Mouse (Mus musculus): ENCODE results near the gene Banp. TPM values are rescaled to one million over a fixed set of nuclear protein-coding genes. Genes with fewer than 3 reads are reported as not detected.

Gene Banp
- polyA plus RNA-seq, 1 experiment = 153 TPM

GRCm38 (mm10) chr8:121952122-121952521 lies 2.6 kb downstream of the Banp start:
- 0 out of 2 replicates have a peak, but pooled peaks cover 5% of the 10 kb centered on the region for H3K36me3 ChIP-seq (ENCODE audit: control insufficient read depth, insufficient read depth, low read length)
- H3K4me1 ChIP-seq (replicated peaks; ENCODE audit: control insufficient read depth, insufficient read depth, low read length) = peaks cover 29% of the 10 kb centered on the region
- no peak for DNase-seq
- H3K27me3 ChIP-seq (ENCODE audit: control insufficient read depth, insufficient read depth, low read length) = no peaks in the 10 kb centered on the region
- TF ChIP-seq CTCF (IDR thresholded peaks at IDR 0.05; ENCODE audit: borderline replicate concordance, control insufficient read depth, extremely low read depth, insufficient read depth, low read length, poor library complexity) = no peak
- TF ChIP-seq POLR2A (IDR thresholded peaks at IDR 0.05; ENCODE audit: control insufficient read depth, extremely low read depth, insufficient read depth, low read length, poor library complexity) = no peak
- no peak overlapping the region for H3K27ac ChIP-seq (ENCODE audit: control insufficient read depth, insufficient read depth, low read length)
- H3K4me3 ChIP-seq (ENCODE audit: control insufficient read depth, insufficient read depth, low read length) = no peak overlapping the region

- no peak overlapping the region for H3K4me3 ChIP-seq (ENCODE audit: control insufficient read depth, insufficient read depth, low read length)
Measured at GRCm38 (mm10) chr8:121952800-121953199, 3.2 kb downstream of the Banp start.

GRCm38 (mm10) chr8:121953821-121954545 lies 4.4 kb downstream of the Banp start:
- no peak overlapping the region for H3K4me3 ChIP-seq (ENCODE audit: control insufficient read depth, insufficient read depth, low read length)
- no peak for TF ChIP-seq CTCF (IDR thresholded peaks at IDR 0.05; ENCODE audit: borderline replicate concordance, control insufficient read depth, extremely low read depth, insufficient read depth, low read length, poor library complexity)
- TF ChIP-seq POLR2A (IDR thresholded peaks at IDR 0.05; ENCODE audit: control insufficient read depth, extremely low read depth, insufficient read depth, low read length, poor library complexity) = no peak
- 0 out of 2 replicates have a peak, but pooled peaks cover 5% of the 10 kb centered on the region for H3K36me3 ChIP-seq (ENCODE audit: control insufficient read depth, insufficient read depth, low read length)
- no peak overlapping the region for H3K27ac ChIP-seq (ENCODE audit: control insufficient read depth, insufficient read depth, low read length)
- no peaks in the 10 kb centered on the region for H3K27me3 ChIP-seq (ENCODE audit: control insufficient read depth, insufficient read depth, low read length)
- 55% methylated on average over 3 of the region's 3 CpGs for WGBS
- no peak for DNase-seq
- peaks cover 14% of the 10 kb centered on the region for H3K4me1 ChIP-seq (replicated peaks; ENCODE audit: control insufficient read depth, insufficient read depth, low read length)

More at GRCm38 (mm10) chr8:121952800-121953199, 3.2 kb downstream of the Banp start:
- TF ChIP-seq POLR2A (IDR thresholded peaks at IDR 0.05; ENCODE audit: control insufficient read depth, extremely low read depth, insufficient read depth, low read length, poor library complexity) (no peak), CTCF (IDR thresholded peaks at IDR 0.05; ENCODE audit: borderline replicate concordance, control insufficient read depth, extremely low read depth, insufficient read depth, low read length, poor library complexity) (no peak)
- no peak overlapping the region for H3K27ac ChIP-seq (ENCODE audit: control insufficient read depth, insufficient read depth, low read length)
- DNase-seq = no peak
- peaks cover 24% of the 10 kb centered on the region for H3K4me1 ChIP-seq (replicated peaks; ENCODE audit: control insufficient read depth, insufficient read depth, low read length)
- no peaks in the 10 kb centered on the region for H3K27me3 ChIP-seq (ENCODE audit: control insufficient read depth, insufficient read depth, low read length)
- 52% methylated on average over 7 of the region's 7 CpGs for WGBS
- 0 out of 2 replicates have a peak, but pooled peaks cover 5% of the 10 kb centered on the region for H3K36me3 ChIP-seq (ENCODE audit: control insufficient read depth, insufficient read depth, low read length)

- H3K4me3 ChIP-seq (ENCODE audit: control insufficient read depth, insufficient read depth, low read length) = no peak overlapping the region
- H3K36me3 ChIP-seq (ENCODE audit: control insufficient read depth, insufficient read depth, low read length) = 0 out of 2 replicates have a peak, but pooled peaks cover 5% of the 10 kb centered on the region
- no peaks in the 10 kb centered on the region for H3K27me3 ChIP-seq (ENCODE audit: control insufficient read depth, insufficient read depth, low read length)
- H3K4me1 ChIP-seq (replicated peaks; ENCODE audit: control insufficient read depth, insufficient read depth, low read length) = peaks cover 14% of the 10 kb centered on the region
- no peak overlapping the region for H3K27ac ChIP-seq (ENCODE audit: control insufficient read depth, insufficient read depth, low read length)
- no peak for TF ChIP-seq CTCF (IDR thresholded peaks at IDR 0.05; ENCODE audit: borderline replicate concordance, control insufficient read depth, extremely low read depth, insufficient read depth, low read length, poor library complexity)
- TF ChIP-seq POLR2A (IDR thresholded peaks at IDR 0.05; ENCODE audit: control insufficient read depth, extremely low read depth, insufficient read depth, low read length, poor library complexity) = no peak
- DNase-seq = no peak
- 85% methylated on average over 10 of the region's 10 CpGs for WGBS
Measured at GRCm38 (mm10) chr8:121954981-121955555, 5.5 kb downstream of the Banp start.

- Histone ChIP-seq H3K4me1 (replicated peaks; ENCODE audit: control insufficient read depth, insufficient read depth, low read length) (peaks cover 14% of the 10 kb centered on the region), H3K36me3 (ENCODE audit: control insufficient read depth, insufficient read depth, low read length) (0 out of 2 replicates have a peak, but pooled peaks cover 5% of the 10 kb centered on the region), H3K27ac (ENCODE audit: control insufficient read depth, insufficient read depth, low read length) (no peak overlapping the region), H3K4me3 (ENCODE audit: control insufficient read depth, insufficient read depth, low read length) (no peak overlapping the region), H3K27me3 (ENCODE audit: control insufficient read depth, insufficient read depth, low read length) (no peaks in the 10 kb centered on the region)
- no peak for TF ChIP-seq POLR2A (IDR thresholded peaks at IDR 0.05; ENCODE audit: control insufficient read depth, extremely low read depth, insufficient read depth, low read length, poor library complexity)
- TF ChIP-seq CTCF (IDR thresholded peaks at IDR 0.05; ENCODE audit: borderline replicate concordance, control insufficient read depth, extremely low read depth, insufficient read depth, low read length, poor library complexity) = no peak
- WGBS = 44% methylated on average over 1 of the region's 1 CpGs
- no peak for DNase-seq
Measured at GRCm38 (mm10) chr8:121955825-121956500, 6.4 kb downstream of the Banp start.

- Histone ChIP-seq H3K36me3 (ENCODE audit: control insufficient read depth, insufficient read depth, low read length) (0 out of 2 replicates have a peak, but pooled peaks cover 5% of the 10 kb centered on the region), H3K27ac (ENCODE audit: control insufficient read depth, insufficient read depth, low read length) (no peak overlapping the region), H3K4me3 (ENCODE audit: control insufficient read depth, insufficient read depth, low read length) (no peak overlapping the region), H3K4me1 (replicated peaks; ENCODE audit: control insufficient read depth, insufficient read depth, low read length) (no peaks in the 10 kb centered on the region), H3K27me3 (ENCODE audit: control insufficient read depth, insufficient read depth, low read length) (no peaks in the 10 kb centered on the region)
- DNase-seq = no peak
- no peak for TF ChIP-seq POLR2A (IDR thresholded peaks at IDR 0.05; ENCODE audit: control insufficient read depth, extremely low read depth, insufficient read depth, low read length, poor library complexity)
- no peak for TF ChIP-seq CTCF (IDR thresholded peaks at IDR 0.05; ENCODE audit: borderline replicate concordance, control insufficient read depth, extremely low read depth, insufficient read depth, low read length, poor library complexity)
- WGBS = 96% methylated on average over 1 of the region's 1 CpGs
Measured at GRCm38 (mm10) chr8:121958395-121958794, 8.8 kb downstream of the Banp start.
